Mouse (Mus musculus) E14TG2a.4 (cell line): Measurements from ENCODE around the gene D430042O09Rik.

Experiments
- CTCF ChIP-seq: conservative IDR thresholded peaks from 2 replicates; pipeline ENCODE4 v1.5.1; 2014; ENCODE audit warnings: low read length
- NANOG ChIP-seq: IDR thresholded peaks from 2 replicates; pipeline ENCODE4 v1.6.1; 2014; ENCODE audit warnings: borderline replicate concordance, low read length, mixed read lengths

GRCm38 (mm10) chr7:125702791-125703190 lies 4.9 kb upstream of the D430042O09Rik start:
- TF ChIP-seq CTCF, result no peak
- no peak for TF ChIP-seq NANOG
